Mouse (Mus musculus) A20 (cell line): ENCODE data around the gene A730071L15Rik.

Experiments
- DNase-seq: peaks from one replicate; pipeline ENCODE4 v3.0.0-alpha.2; 2011; ENCODE audit warnings: low read depth, low spot score

Gene A730071L15Rik

GRCm38 (mm10) chr11:6180811-6181399 lies 18.9 kb upstream of the A730071L15Rik start:
- DNase-seq = peak; percentile 53

- DNase-seq = no peak
Observed at GRCm38 (mm10) chr11:6183246-6183645, 16.6 kb upstream of the A730071L15Rik start.

- DNase-seq = peak; percentile 72
Observed at GRCm38 (mm10) chr11:6184202-6184935, 15.5 kb upstream of the A730071L15Rik start.

GRCm38 (mm10) chr11:6187399-6187798 lies 12.4 kb upstream of the A730071L15Rik start:
- no peak for DNase-seq

GRCm38 (mm10) chr11:6187878-6188277 lies 12.0 kb upstream of the A730071L15Rik start:
- DNase-seq = peak; percentile 80

- DNase-seq = no peak
Observed at GRCm38 (mm10) chr11:6196780-6197179, 3.0 kb upstream of the A730071L15Rik start.

- DNase-seq = no peak
Observed at GRCm38 (mm10) chr11:6198449-6198848, 1.4 kb upstream of the A730071L15Rik start.

GRCm38 (mm10) chr11:6200087-6200569 lies 299 bp downstream of the A730071L15Rik start, which contains the start of gene Nudcd3:
Gene Nudcd3 (minus strand): TSS chr11:6200415.
- peak; percentile 97 for DNase-seq

- DNase-seq = no peak
Observed at GRCm38 (mm10) chr11:6200570-6200969, 741 bp downstream of the A730071L15Rik start.

GRCm38 (mm10) chr11:6207090-6207489 lies 7.3 kb downstream of the A730071L15Rik start:
- no peak for DNase-seq

- no peak for DNase-seq
Observed at GRCm38 (mm10) chr11:6208158-6208557, 8.3 kb downstream of the A730071L15Rik start.

GRCm38 (mm10) chr11:6216834-6217233 lies 17.0 kb downstream of the A730071L15Rik start:
- DNase-seq = no peak

GRCm38 (mm10) chr11:6218189-6218896 lies 18.5 kb downstream of the A730071L15Rik start:
- DNase-seq = no peak

GRCm38 (mm10) chr11:6219967-6220366 lies 20.1 kb downstream of the A730071L15Rik start:
- DNase-seq = no peak

- DNase-seq = peak; percentile 78
Observed at GRCm38 (mm10) chr11:6222187-6222586, 22.4 kb downstream of the A730071L15Rik start.

- DNase-seq = no peak
Observed at GRCm38 (mm10) chr11:6224541-6225229, 24.9 kb downstream of the A730071L15Rik start.

GRCm38 (mm10) chr11:6230012-6230411 lies 30.2 kb downstream of the A730071L15Rik start, which contains the start of gene Npc1l1:
Gene Npc1l1 (minus strand): TSS chr11:6230143.
- DNase-seq = no peak

GRCm38 (mm10) chr11:6233025-6233424 lies 33.2 kb downstream of the A730071L15Rik start:
- DNase-seq = no peak

GRCm38 (mm10) chr11:6244707-6245106 lies 44.9 kb downstream of the A730071L15Rik start:
- DNase-seq = no peak
